Mouse (Mus musculus) Muller cell, postnatal 12 days (primary cell): ENCODE measurements around the gene Tm2d1.
"Not testable (repeated sequence)": the region's sequence is repeated elsewhere in the genome, so short reads cannot be mapped to it uniquely, and the experiment has no call there.

Experiments
- DNase-seq: peaks from one replicate; pipeline ENCODE4 v3.0.0-alpha.2; 2015; ENCODE audit errors: inconsistent ontology term

Tm2d1 gene

GRCm38 (mm10) chr4:98382716-98383424 is at the start of gene Tm2d1:
TSS of gene Tm2d1 (minus strand) at chr4:98383306.
- peak; percentile 86 for DNase-seq

GRCm38 (mm10) chr4:98428371-98428770 is 45.3 kb upstream of the Tm2d1 start:
- no peak for DNase-seq

GRCm38 (mm10) chr4:98415150-98415549 is 32.0 kb upstream of the Tm2d1 start:
- not testable (repeated sequence) for DNase-seq

GRCm38 (mm10) chr4:98408455-98408854 is 25.3 kb upstream of the Tm2d1 start:
- no peak for DNase-seq

GRCm38 (mm10) chr4:98404412-98404811 is 21.3 kb upstream of the Tm2d1 start:
- no peak for DNase-seq

- DNase-seq, result no peak
Observed at GRCm38 (mm10) chr4:98403492-98403891, 20.4 kb upstream of the Tm2d1 start.

- no peak for DNase-seq
Observed at GRCm38 (mm10) chr4:98401584-98401962, 18.5 kb upstream of the Tm2d1 start.

- peak; percentile 82 for DNase-seq
Observed at GRCm38 (mm10) chr4:98400926-98401583, 17.9 kb upstream of the Tm2d1 start.

- DNase-seq, result peak; percentile 77
Observed at GRCm38 (mm10) chr4:98395690-98396437, 12.8 kb upstream of the Tm2d1 start, which contains the start of gene Patj. TSS of gene Patj (plus strand) at chr4:98395785.

GRCm38 (mm10) chr4:98395346-98395689 is 12.2 kb upstream of the Tm2d1 start:
- DNase-seq, result peak; percentile 62

GRCm38 (mm10) chr4:98385036-98385435 is 1.9 kb upstream of the Tm2d1 start:
- DNase-seq, result no peak

GRCm38 (mm10) chr4:98376943-98377342 is 6.2 kb downstream of the Tm2d1 start:
- DNase-seq, result no peak

- no peak for DNase-seq
Observed at GRCm38 (mm10) chr4:98375401-98375800, 7.7 kb downstream of the Tm2d1 start.

GRCm38 (mm10) chr4:98358034-98358809 is 24.9 kb downstream of the Tm2d1 start:
- no peak for DNase-seq

- DNase-seq, result no peak
Observed at GRCm38 (mm10) chr4:98348580-98348979, 34.5 kb downstream of the Tm2d1 start.

- no peak for DNase-seq
Observed at GRCm38 (mm10) chr4:98345783-98346182, 37.3 kb downstream of the Tm2d1 start.

GRCm38 (mm10) chr4:98339992-98340564 is 43.0 kb downstream of the Tm2d1 start:
- DNase-seq, result no peak

GRCm38 (mm10) chr4:98338636-98339630 is 44.2 kb downstream of the Tm2d1 start:
- no peak for DNase-seq

GRCm38 (mm10) chr4:98337197-98337596 is 45.9 kb downstream of the Tm2d1 start:
- peak; percentile 24 for DNase-seq

- DNase-seq, result no peak
Observed at GRCm38 (mm10) chr4:98335726-98336125, 47.4 kb downstream of the Tm2d1 start.
